Mouse (Mus musculus): ENCODE data around the gene Mical3.

The Mical3 gene

GRCm38 (mm10) chr6:121084050-121084480 is 46.7 kb downstream of the Mical3 start:
- peak in 1 of 2 experiments; percentile 55 for DNase-seq (ENCODE audit: low spot score in 2 of 2)

- DNase-seq (ENCODE audit: low spot score in 2 of 2) = no peak
Measured at GRCm38 (mm10) chr6:121082094-121082473, 48.7 kb downstream of the Mical3 start.

- no peak for DNase-seq (ENCODE audit: low spot score in 2 of 2)
Measured at GRCm38 (mm10) chr6:121081288-121082093, 49.3 kb downstream of the Mical3 start.

- DNase-seq (ENCODE audit: low spot score in 2 of 2) = no peak
Measured at GRCm38 (mm10) chr6:121078175-121078574, 52.6 kb downstream of the Mical3 start.

GRCm38 (mm10) chr6:121076929-121077566 is 53.8 kb downstream of the Mical3 start:
- DNase-seq (ENCODE audit: low spot score in 2 of 2) = no peak

GRCm38 (mm10) chr6:121075763-121076162 is 55.0 kb downstream of the Mical3 start:
- DNase-seq (ENCODE audit: low spot score in 2 of 2) = no peak

- no peak for DNase-seq (ENCODE audit: low spot score in 2 of 2)
Measured at GRCm38 (mm10) chr6:121073312-121073711, 57.5 kb downstream of the Mical3 start.

GRCm38 (mm10) chr6:121072615-121073014 is 58.2 kb downstream of the Mical3 start:
- DNase-seq (ENCODE audit: low spot score in 2 of 2) = no peak

- DNase-seq (ENCODE audit: low spot score in 2 of 2) = no peak
Measured at GRCm38 (mm10) chr6:121070584-121071230, 60.1 kb downstream of the Mical3 start.

- no peak for DNase-seq (ENCODE audit: low spot score in 2 of 2)
Measured at GRCm38 (mm10) chr6:121069156-121069555, 61.6 kb downstream of the Mical3 start.

GRCm38 (mm10) chr6:121068087-121068464 is 62.7 kb downstream of the Mical3 start:
- no peak for DNase-seq (ENCODE audit: low spot score in 2 of 2)

- DNase-seq (ENCODE audit: low spot score in 2 of 2) = no peak
Measured at GRCm38 (mm10) chr6:121067426-121068086, 63.2 kb downstream of the Mical3 start.

- DNase-seq (ENCODE audit: low spot score in 2 of 2) = no peak
Measured at GRCm38 (mm10) chr6:121066761-121067160, 64.0 kb downstream of the Mical3 start.

- DNase-seq (ENCODE audit: low spot score in 2 of 2) = no peak
Measured at GRCm38 (mm10) chr6:121064356-121065015, 66.3 kb downstream of the Mical3 start.

GRCm38 (mm10) chr6:121063771-121064170 is 67.0 kb downstream of the Mical3 start:
- no peak for DNase-seq (ENCODE audit: low spot score in 2 of 2)

- DNase-seq (ENCODE audit: low spot score in 2 of 2) = peak in 1 of 2 experiments; percentile 49
Measured at GRCm38 (mm10) chr6:121062891-121063408, 67.8 kb downstream of the Mical3 start.

GRCm38 (mm10) chr6:121058039-121058438 is 72.8 kb downstream of the Mical3 start:
- DNase-seq (ENCODE audit: low spot score in 2 of 2) = no peak

GRCm38 (mm10) chr6:121057181-121057956 is 73.4 kb downstream of the Mical3 start:
- DNase-seq (ENCODE audit: low spot score in 2 of 2) = no peak

- no peak for DNase-seq (ENCODE audit: low spot score in 2 of 2)
Measured at GRCm38 (mm10) chr6:121055496-121055895, 75.3 kb downstream of the Mical3 start.

- no peak for DNase-seq (ENCODE audit: low spot score in 2 of 2)
Measured at GRCm38 (mm10) chr6:121054908-121055307, 75.9 kb downstream of the Mical3 start.

- DNase-seq (ENCODE audit: low spot score in 2 of 2) = no peak
Measured at GRCm38 (mm10) chr6:121054340-121054739, 76.5 kb downstream of the Mical3 start.

All from spleen, postnatal 10 days (tissue).